In genomic region chr9:92270927-92271326, GRCm38 (mm10) we compare ENCODE assay signal across 9 mouse cellular contexts. TPM values are rescaled to one million over a fixed set of nuclear protein-coding genes. Genes with fewer than 3 reads are reported as not detected.
A peak's percentile ranks its signal among the peaks of the same experiment; 100 is the strongest.
DNase-seq lines count a peak whose midpoint lies in the region; ATAC-seq and TF ChIP-seq lines count a peak whose summit lies in the region.
"Had no signal": no experiment of that assay in that cellular context is flagged by ENCODE, and none has a peak within 500 bp of the region (broad histone marks: within the 10 kb centered on the region; RNA-seq: fewer than 3 reads in every experiment).

No protein-coding gene starts in this region.

- H3K4me3 ChIP-seq in gastrocnemius, adult 2 months: no peak overlapping the region
- no peak overlapping the region for H3K4me3 ChIP-seq in kidney, postnatal 0 days (replicated peaks; ENCODE audit: low read depth, low read length)
- H3K4me3 ChIP-seq in forebrain, embryonic 16.5 days (replicated peaks; ENCODE audit: low read length): no peak overlapping the region
- H3K4me3 ChIP-seq: hindbrain, embryonic 15.5 days had no signal

- H3K9ac ChIP-seq in kidney, postnatal 0 days (ENCODE audit: low read depth, low read length): no peak overlapping the region
- no peak overlapping the region for H3K9ac ChIP-seq in forebrain, embryonic 16.5 days (replicated peaks; ENCODE audit: low read depth, low read length)
- H3K9ac ChIP-seq: hindbrain, embryonic 15.5 days had no signal

- peak; percentile 4 for DNase-seq in left cerebral cortex, adult 11 months (ENCODE audit: low spot score)
- DNase-seq in left cerebral cortex, adult 8-10 months (ENCODE audit: low spot score in 2 of 2): no peak
- DNase-seq in adrenal gland, adult 2 months: peak; percentile 81
- DNase-seq in gastrocnemius, adult 2 months: peak; percentile 79
- peak; percentile 52 for DNase-seq in kidney, postnatal 0 days (ENCODE audit: low spot score)
- DNase-seq in right cerebral cortex, postnatal 14 days: peak; percentile 11
- DNase-seq in thymus, postnatal 14 days: no peak

- intact Hi-C loops in gastrocnemius, adult 2 months (cut with DNase I): no loop called here

- ATAC-seq in kidney, postnatal 0 days (replicated peaks; ENCODE audit: low FRiP score, low read depth): no peak
- ATAC-seq in forebrain, embryonic 16.5 days: no peak

- H3K4me2 ChIP-seq in kidney, postnatal 0 days (ENCODE audit: low read length): no peak overlapping the region
- no peak overlapping the region for H3K4me2 ChIP-seq in forebrain, embryonic 16.5 days (ENCODE audit: low read length)
- H3K4me2 ChIP-seq: hindbrain, embryonic 15.5 days had no signal

- no peaks in the 10 kb centered on the region for H3K27me3 ChIP-seq in kidney, postnatal 0 days (ENCODE audit: insufficient read depth, low read length)
- H3K27me3 ChIP-seq in forebrain, embryonic 16.5 days (replicated peaks; ENCODE audit: control insufficient read depth, insufficient read depth, low read length): no peaks in the 10 kb centered on the region
- H3K27me3 ChIP-seq: hindbrain, embryonic 15.5 days had no signal

- 35% methylated on average over 4 of the region's 4 CpGs for WGBS in kidney, postnatal 0 days
- 63% methylated on average over 4 of the region's 4 CpGs for WGBS in forebrain, embryonic 16.5 days

- H3K4me1 ChIP-seq in kidney, postnatal 0 days (replicated peaks; ENCODE audit: insufficient read depth, low read length): peaks cover 15% of the 10 kb centered on the region
- no peaks in the 10 kb centered on the region for H3K4me1 ChIP-seq in forebrain, embryonic 16.5 days (replicated peaks; ENCODE audit: control insufficient read depth, insufficient read depth, low read length)
- H3K4me1 ChIP-seq: hindbrain, embryonic 15.5 days had no signal

- TF ChIP-seq CTCF in gastrocnemius, adult 2 months (IDR thresholded peaks at IDR 0.05): no peak
- TF ChIP-seq CTCF in kidney, postnatal 0 days (IDR thresholded peaks at IDR 0.05; ENCODE audit: low read depth): no peak

- H3K36me3 ChIP-seq in kidney, postnatal 0 days (ENCODE audit: insufficient read depth, low read length): peaks cover 10% of the 10 kb centered on the region; the same call in 1 of the 2 replicates
- no peaks in the 10 kb centered on the region for H3K36me3 ChIP-seq in forebrain, embryonic 16.5 days (ENCODE audit: control insufficient read depth, insufficient read depth)
- H3K36me3 ChIP-seq: hindbrain, embryonic 15.5 days had no signal

- H3K9me3 ChIP-seq in kidney, postnatal 0 days (replicated peaks; ENCODE audit: low read length): no peaks in the 10 kb centered on the region
- H3K9me3 ChIP-seq in forebrain, embryonic 16.5 days (ENCODE audit: control insufficient read depth, low read length): no peaks in the 10 kb centered on the region
- H3K9me3 ChIP-seq: hindbrain, embryonic 15.5 days had no signal

- no peak overlapping the region for H3K27ac ChIP-seq in gastrocnemius, adult 2 months
- H3K27ac ChIP-seq in kidney, postnatal 0 days: no peak overlapping the region
- H3K27ac ChIP-seq in forebrain, embryonic 16.5 days (ENCODE audit: low read length): no peak overlapping the region
- H3K27ac ChIP-seq: hindbrain, embryonic 15.5 days had no signal

RNA-seq across cellular contexts. Expression of gene Plscr2, which starts 4.5 kb away (rescaled TPM):
- 1 to 10 TPM; 1.8 to 5.7 (median 4.4) TPM for total RNA-seq in left cerebral cortex, adult 8-10 months (2022)
- 10 to 100 TPM; 13.0 to 17.9 TPM for total RNA-seq in adrenal gland, adult 2 months (2021)
- 4.8 and 6.4 TPM in 2 replicates for polyA plus RNA-seq in adrenal gland, adult 2 months (2012; rRNA removed)
- total RNA-seq in gastrocnemius, adult 2 months (2021): 1 to 10 TPM in 1 of 2 experiments, under 1 TPM in 1; 0.84 to 2.1 TPM
- 131 and 134 TPM in 2 replicates for polyA plus RNA-seq in kidney, postnatal 0 days (2015; fragmentation: Nextera tagmentation; extraction: Ambion mirVana)
- polyA plus RNA-seq in forebrain, embryonic 16.5 days (2015; fragmentation: Nextera tagmentation; extraction: Ambion mirVana): 0.93 and 0.98 TPM in 2 replicates

RNA-seq across cellular contexts. Expression of gene Plscr1, which starts 21.4 kb away (rescaled TPM):
- total RNA-seq in left cerebral cortex, adult 8-10 months (2022): 1 to 10 TPM; 1.7 to 2.4 (median 2.4) TPM
- 10 to 100 TPM in 1 of 2 experiments, 1 to 10 TPM in 1; 7.2 to 11.2 TPM for total RNA-seq in adrenal gland, adult 2 months (2021)
- polyA plus RNA-seq in adrenal gland, adult 2 months (2012; rRNA removed): 15.4 and 19.1 TPM in 2 replicates
- 1 to 10 TPM in 1 of 2 experiments, under 1 TPM in 1; 0.51 to 1.3 TPM for total RNA-seq in gastrocnemius, adult 2 months (2021)
- 108 TPM in 2 replicates for polyA plus RNA-seq in kidney, postnatal 0 days (2015; fragmentation: Nextera tagmentation; extraction: Ambion mirVana)
- 5.9 and 6.5 TPM in 2 replicates for polyA plus RNA-seq in forebrain, embryonic 16.5 days (2015; fragmentation: Nextera tagmentation; extraction: Ambion mirVana)

RNA-seq across cellular contexts. Expression of gene 1700057G04Rik, which starts 38.2 kb away (rescaled TPM):
- not detected for total RNA-seq in left cerebral cortex, adult 8-10 months (2022)
- total RNA-seq in adrenal gland, adult 2 months (2021): not detected
- polyA plus RNA-seq in adrenal gland, adult 2 months (2012; rRNA removed): not detected in 2 replicates
- not detected for total RNA-seq in gastrocnemius, adult 2 months (2021)
- 0.30 TPM in 1 of 2 replicates, not detected in the other for polyA plus RNA-seq in kidney, postnatal 0 days (2015; fragmentation: Nextera tagmentation; extraction: Ambion mirVana)
- not detected in 2 replicates for polyA plus RNA-seq in forebrain, embryonic 16.5 days (2015; fragmentation: Nextera tagmentation; extraction: Ambion mirVana)
- polyA plus RNA-seq: hindbrain, embryonic 15.5 days had no signal

Comparison
In these comparisons a context has a peak if more than half of its experiments do, and no peak if none do; other contexts are left out.
1. DNase-seq: peak in left cerebral cortex, adult 11 months (single experiment), adrenal gland, adult 2 months (single experiment), gastrocnemius, adult 2 months (single experiment), kidney, postnatal 0 days (single experiment) and right cerebral cortex, postnatal 14 days (single experiment); none in left cerebral cortex, adult 8-10 months (0 of 2) and thymus, postnatal 14 days (single experiment).